Mouse (Mus musculus) midbrain, embryonic 16.5 days (tissue): ENCODE results near the gene H2-Aa. TPM values are rescaled to one million over a fixed set of nuclear protein-coding genes. Genes with fewer than 3 reads are reported as not detected.

Experiments
- polyA plus RNA-seq: library from polyadenylated mRNA; unstranded; fragments of >200 nt; fragmentation: Nextera tagmentation; extraction: Ambion mirVana; gene quantifications from 2 replicates; pipeline ENCODE4 v1.2.1, GENCODE M21; 2015

Gene H2-Aa
- polyA plus RNA-seq, 1 experiment from 2014 or later: not detected

Other genes starting within 250 kb of the H2-Aa start
- 3.6 and 4.4 TPM in 2 replicates for gene Col11a2, start 248.4 kb downstream of the H2-Aa start, polyA plus RNA-seq
- 0.16 TPM in 1 of 2 replicates, not detected in the other for gene H2-Oa, start 195.5 kb downstream of the H2-Aa start, polyA plus RNA-seq
- gene H2-DMa, start 168.3 kb downstream of the H2-Aa start, polyA plus RNA-seq: 22.5 and 22.7 TPM in 2 replicates
- gene Brd2, start 165.2 kb downstream of the H2-Aa start, polyA plus RNA-seq: 117 and 126 TPM in 2 replicates
- 0.49 and 0.53 TPM in 2 replicates for gene H2-DMb2, start 144.5 kb downstream of the H2-Aa start, polyA plus RNA-seq
- gene H2-DMb1, start 134.8 kb downstream of the H2-Aa start, polyA plus RNA-seq: 0.69 and 0.88 TPM in 2 replicates
- gene Tap1, start 100.3 kb downstream of the H2-Aa start, polyA plus RNA-seq: 2.4 and 4.5 TPM in 2 replicates
- 1.1 and 1.7 TPM in 2 replicates for gene Psmb9, start 100.1 kb downstream of the H2-Aa start, polyA plus RNA-seq
- 2.2 and 2.8 TPM in 2 replicates for gene Psmb8, start 90.1 kb downstream of the H2-Aa start, polyA plus RNA-seq
- 1.5 and 2.3 TPM in 2 replicates for gene Tap2, start 84.3 kb downstream of the H2-Aa start, polyA plus RNA-seq
- 0.40 TPM in 1 of 2 replicates, not detected in the other for gene H2-Ob, start 48.9 kb downstream of the H2-Aa start, polyA plus RNA-seq
- 1.1 TPM in 2 replicates for gene H2-Ab1, start 30.1 kb downstream of the H2-Aa start, polyA plus RNA-seq
- 1.9 and 2.8 TPM in 2 replicates for gene H2-Eb1, start 18.0 kb upstream of the H2-Aa start, polyA plus RNA-seq
- gene H2-Eb2, start 37.8 kb upstream of the H2-Aa start, polyA plus RNA-seq: 0.09 and 0.29 TPM in 2 replicates
- 0.06 TPM in 1 of 2 replicates, not detected in the other for gene Btnl2, start 67.0 kb upstream of the H2-Aa start, polyA plus RNA-seq
- gene Btnl1, start 89.3 kb upstream of the H2-Aa start, polyA plus RNA-seq: not detected in 2 replicates
- 6.1 and 6.7 TPM in 2 replicates for gene BC051142, start 111.0 kb upstream of the H2-Aa start, polyA plus RNA-seq
- not detected in 2 replicates for gene Btnl4, start 189.5 kb upstream of the H2-Aa start, polyA plus RNA-seq
- not detected in 2 replicates for gene Btnl6, start 229.5 kb upstream of the H2-Aa start, polyA plus RNA-seq